Mouse (Mus musculus): ENCODE measurements around the gene Trmt44.
"Not testable (repeated sequence)": the region's sequence is repeated elsewhere in the genome, so short reads cannot be mapped to it uniquely, and the experiment has no call there.

The Trmt44 gene

GRCm38 (mm10) chr5:35592081-35592736 lies 17.3 kb upstream of the Trmt44 start:
- no peak for DNase-seq (ENCODE audit: extremely low spot score, low spot score)

GRCm38 (mm10) chr5:35591497-35591896 lies 16.6 kb upstream of the Trmt44 start:
- no peak for DNase-seq (ENCODE audit: extremely low spot score, low spot score)

- DNase-seq (ENCODE audit: extremely low spot score, low spot score) = not testable (repeated sequence)
Measured at GRCm38 (mm10) chr5:35584259-35584658, 9.4 kb upstream of the Trmt44 start.

GRCm38 (mm10) chr5:35583221-35583783 lies 8.4 kb upstream of the Trmt44 start:
- no peak for DNase-seq (ENCODE audit: extremely low spot score, low spot score)

- peak; percentile 91 for DNase-seq (ENCODE audit: extremely low spot score, low spot score)
Measured at GRCm38 (mm10) chr5:35582445-35583220, 7.8 kb upstream of the Trmt44 start, which contains the start of gene Acox3. Gene Acox3, plus strand, starts transcription at chr5:35583040.

- DNase-seq (ENCODE audit: extremely low spot score, low spot score) = no peak
Measured at GRCm38 (mm10) chr5:35580156-35580922, 5.5 kb upstream of the Trmt44 start.

GRCm38 (mm10) chr5:35579247-35579893 lies 4.5 kb upstream of the Trmt44 start:
- no peak for DNase-seq (ENCODE audit: extremely low spot score, low spot score)

- no peak for DNase-seq (ENCODE audit: extremely low spot score, low spot score)
Measured at GRCm38 (mm10) chr5:35578411-35578810, 3.5 kb upstream of the Trmt44 start.

GRCm38 (mm10) chr5:35576409-35577020 lies 1.6 kb upstream of the Trmt44 start:
- no peak for DNase-seq (ENCODE audit: extremely low spot score, low spot score)

- DNase-seq (ENCODE audit: extremely low spot score, low spot score) = no peak
Measured at GRCm38 (mm10) chr5:35571546-35571945, 3.3 kb downstream of the Trmt44 start.

GRCm38 (mm10) chr5:35566632-35567031 lies 8.2 kb downstream of the Trmt44 start:
- DNase-seq (ENCODE audit: extremely low spot score, low spot score) = no peak

GRCm38 (mm10) chr5:35565217-35565616 lies 9.7 kb downstream of the Trmt44 start:
- no peak for DNase-seq (ENCODE audit: extremely low spot score, low spot score)

- peak; percentile 88 for DNase-seq (ENCODE audit: extremely low spot score, low spot score)
Measured at GRCm38 (mm10) chr5:35563449-35563848, 11.4 kb downstream of the Trmt44 start.

- DNase-seq (ENCODE audit: extremely low spot score, low spot score) = no peak
Measured at GRCm38 (mm10) chr5:35562616-35563015, 12.3 kb downstream of the Trmt44 start.

GRCm38 (mm10) chr5:35559447-35559846 lies 15.4 kb downstream of the Trmt44 start:
- no peak for DNase-seq (ENCODE audit: extremely low spot score, low spot score)

- no peak for DNase-seq (ENCODE audit: extremely low spot score, low spot score)
Measured at GRCm38 (mm10) chr5:35557946-35558621, 16.8 kb downstream of the Trmt44 start.

GRCm38 (mm10) chr5:35556393-35556792 lies 18.5 kb downstream of the Trmt44 start:
- no peak for DNase-seq (ENCODE audit: extremely low spot score, low spot score)

GRCm38 (mm10) chr5:35552838-35553539 lies 21.9 kb downstream of the Trmt44 start:
- no peak for DNase-seq (ENCODE audit: extremely low spot score, low spot score)
